11 mouse cellular contexts compared by ENCODE assay signal in the genomic region with DNA sequence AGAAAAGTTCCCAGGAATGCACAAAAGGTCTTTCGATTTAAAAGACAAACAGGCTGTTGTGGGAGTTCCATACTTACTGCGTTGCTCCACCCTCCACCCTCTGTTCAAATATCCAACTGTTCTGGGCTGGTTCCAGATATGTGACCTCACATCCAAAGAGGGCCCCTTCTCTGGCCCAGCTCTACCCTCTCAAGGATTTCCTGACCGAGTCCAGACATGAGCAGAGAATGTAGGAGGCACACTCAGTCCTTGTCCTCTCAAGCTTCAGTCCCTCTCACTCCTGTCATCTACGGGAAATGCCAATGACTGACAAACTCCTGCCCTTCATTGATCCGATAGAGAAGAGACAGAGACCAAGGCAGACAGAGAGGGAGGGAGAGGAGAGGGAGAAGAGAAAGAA. TPM values are rescaled to one million over a fixed set of nuclear protein-coding genes. Genes with fewer than 3 reads are reported as not detected.
DNase-seq lines count a peak whose midpoint lies in the region; ATAC-seq and TF ChIP-seq lines count a peak whose summit lies in the region.
"Had no signal": no experiment of that assay in that cellular context is flagged by ENCODE, and none has a peak within 500 bp of the region (broad histone marks: within the 10 kb centered on the region; RNA-seq: fewer than 3 reads in every experiment).

No protein-coding gene starts in this region.

- DNase-seq in kidney, adult 18-20 months, result peak; percentile 32
- no peak for DNase-seq in kidney, adult 8-10 months
- DNase-seq in liver, adult 2 months (ENCODE audit: extremely low read depth, low read depth, low spot score), result peak; percentile 77
- no peak for DNase-seq in layer of hippocampus, adult 8-10 months (ENCODE audit: low spot score in 2 of 2)
- no peak for DNase-seq in midbrain, embryonic 11.5 days (ENCODE audit: low spot score, missing footprints)
- no peak for DNase-seq in frontal cortex, postnatal 10 days (ENCODE audit: low spot score in 2 of 2)
- DNase-seq: cerebellum, adult 18-20 months; right cerebral cortex, postnatal 14 days had no signal

- H3K9ac ChIP-seq in heart, embryonic 16.5 days (ENCODE audit: low read length), result peak overlapping the region; percentile 68
- H3K9ac ChIP-seq in liver, adult 2 months (ENCODE audit: low read depth, low read length), result peak overlapping the region; percentile 76
- no peak overlapping the region for H3K9ac ChIP-seq in stomach, embryonic 15.5 days
- H3K9ac ChIP-seq in midbrain, embryonic 11.5 days (ENCODE audit: low read length), result no peak overlapping the region

- peak overlapping the region; percentile 41 for H3K4me3 ChIP-seq in heart, embryonic 16.5 days (ENCODE audit: low read length)
- H3K4me3 ChIP-seq in liver, adult 2 months (ENCODE audit: insufficient read depth, low read depth, low read length), result peak overlapping the region; percentile 51
- H3K4me3 ChIP-seq in stomach, embryonic 15.5 days (replicated peaks), result peak overlapping the region; percentile 24
- H3K4me3 ChIP-seq in midbrain, embryonic 11.5 days (ENCODE audit: low read depth, low read length), result no peak overlapping the region

- H3K79me2 ChIP-seq in liver, adult 2 months (ENCODE audit: control insufficient read depth, insufficient read depth, low read length), result no peaks in the 10 kb centered on the region

- no peaks in the 10 kb centered on the region for H3K27me3 ChIP-seq in heart, embryonic 16.5 days (ENCODE audit: control insufficient read depth, insufficient read depth, low read length)
- no peaks in the 10 kb centered on the region for H3K27me3 ChIP-seq in liver, adult 2 months (ENCODE audit: control insufficient read depth, insufficient read depth, low read length)
- H3K27me3 ChIP-seq in stomach, embryonic 15.5 days (replicated peaks), result no peaks in the 10 kb centered on the region
- H3K27me3 ChIP-seq in midbrain, embryonic 11.5 days (ENCODE audit: control insufficient read depth, insufficient read depth, low read length), result no peaks in the 10 kb centered on the region

- no peaks in the 10 kb centered on the region for H3K9me3 ChIP-seq in heart, embryonic 16.5 days (replicated peaks; ENCODE audit: control insufficient read depth, low read length)
- no peaks in the 10 kb centered on the region for H3K9me3 ChIP-seq in stomach, embryonic 15.5 days
- H3K9me3 ChIP-seq in midbrain, embryonic 11.5 days (ENCODE audit: control insufficient read depth, low read length), result no peaks in the 10 kb centered on the region
- H3K9me3 ChIP-seq: G1E had no signal

- H3K27ac ChIP-seq in heart, embryonic 16.5 days (ENCODE audit: low read length), result peak overlapping the region; percentile 86
- H3K27ac ChIP-seq in liver, adult 2 months (replicated peaks; ENCODE audit: insufficient read depth, low read depth, low read length), result peak overlapping the region; percentile 98
- peak overlapping the region; percentile 84 for H3K27ac ChIP-seq in stomach, embryonic 15.5 days
- no peak overlapping the region for H3K27ac ChIP-seq in midbrain, embryonic 11.5 days (ENCODE audit: low read depth, low read length)

- no peak for TF ChIP-seq POLR2A in liver, adult 2 months (IDR thresholded peaks at IDR 0.05; ENCODE audit: extremely low read depth, insufficient read depth, low read length)

- WGBS in heart, embryonic 16.5 days, result 9% methylated on average over 5 of the region's 5 CpGs
- 10% methylated on average over 5 of the region's 5 CpGs for WGBS in liver, adult 2 months
- whole genome bisulfite sequencing in stomach, embryonic 15.5 days, result 15% methylated on average over 5 of the region's 5 CpGs
- whole genome bisulfite sequencing in midbrain, embryonic 11.5 days, result 58% methylated on average over 5 of the region's 5 CpGs

- peak overlapping the region; percentile 54 for H3K4me2 ChIP-seq in heart, embryonic 16.5 days (ENCODE audit: low read depth, low read length)
- peak overlapping the region; percentile 48 for H3K4me2 ChIP-seq in stomach, embryonic 15.5 days
- H3K4me2 ChIP-seq in midbrain, embryonic 11.5 days, result no peak overlapping the region

- no peaks in the 10 kb centered on the region for H3K36me3 ChIP-seq in heart, embryonic 16.5 days (ENCODE audit: control insufficient read depth, insufficient read depth)
- no peaks in the 10 kb centered on the region for H3K36me3 ChIP-seq in liver, adult 2 months (ENCODE audit: control insufficient read depth, insufficient read depth, low read length)
- no peaks in the 10 kb centered on the region for H3K36me3 ChIP-seq in stomach, embryonic 15.5 days
- H3K36me3 ChIP-seq in midbrain, embryonic 11.5 days (ENCODE audit: control insufficient read depth, insufficient read depth, low read length), result no peaks in the 10 kb centered on the region
- H3K36me3 ChIP-seq: G1E had no signal

- H3K4me1 ChIP-seq in heart, embryonic 16.5 days (ENCODE audit: control insufficient read depth, insufficient read depth, low read length), result peaks cover 30% of the 10 kb centered on the region
- peaks cover 17% of the 10 kb centered on the region; the same call in 1 of the 2 replicates for H3K4me1 ChIP-seq in liver, adult 2 months (ENCODE audit: control insufficient read depth, insufficient read depth, low read length)
- peaks cover 27% of the 10 kb centered on the region for H3K4me1 ChIP-seq in stomach, embryonic 15.5 days
- peaks cover 8% of the 10 kb centered on the region for H3K4me1 ChIP-seq in midbrain, embryonic 11.5 days (ENCODE audit: control insufficient read depth, insufficient read depth, low read length)

- no peak for TF ChIP-seq CTCF in liver, adult 2 months (IDR thresholded peaks at IDR 0.05; ENCODE audit: low read depth, low read length)

- peak; percentile 49 for ATAC-seq in heart, embryonic 16.5 days (replicated peaks; ENCODE audit: extremely low read depth, insufficient read depth, low FRiP score)
- peak; percentile 52 for ATAC-seq in stomach, embryonic 15.5 days (ENCODE audit: insufficient read depth, low FRiP score, low read depth)
- ATAC-seq in midbrain, embryonic 11.5 days (ENCODE audit: low FRiP score), result no peak

RNA-seq across cellular contexts. Expression of a gene that starts 5.2 kb away (rescaled TPM):
- polyA plus RNA-seq in heart, embryonic 16.5 days (2015; fragmentation: Nextera tagmentation; extraction: Ambion mirVana), result 387 and 398 TPM in 2 replicates
- 74.6 and 101 TPM in 2 replicates for total RNA-seq in liver, adult 2 months (2014; rRNA removed)
- polyA plus RNA-seq in liver, adult 2 months (2012; rRNA removed), result 265 and 285 TPM in 2 replicates
- polyA plus RNA-seq in stomach, embryonic 15.5 days (2015; fragmentation: Nextera tagmentation; extraction: Ambion mirVana), result 351 and 362 TPM in 2 replicates
- total RNA-seq in layer of hippocampus, adult 8-10 months (2022), result 100 to 1,000 TPM; 564 to 596 (median 590) TPM
- polyA plus RNA-seq in midbrain, embryonic 11.5 days (2014; fragmentation: Nextera tagmentation; extraction: Ambion mirVana), result 430 and 435 TPM in 2 replicates

RNA-seq across cellular contexts. Expression of a gene that starts 6.0 kb away (rescaled TPM):
- polyA plus RNA-seq in heart, embryonic 16.5 days (2015; fragmentation: Nextera tagmentation; extraction: Ambion mirVana), result 203 and 265 TPM in 2 replicates
- total RNA-seq in liver, adult 2 months (2014; rRNA removed), result 80.7 and 101 TPM in 2 replicates
- polyA plus RNA-seq in liver, adult 2 months (2012; rRNA removed), result 2,256 and 3,281 TPM in 2 replicates
- polyA plus RNA-seq in stomach, embryonic 15.5 days (2015; fragmentation: Nextera tagmentation; extraction: Ambion mirVana), result 322 and 340 TPM in 2 replicates
- total RNA-seq in layer of hippocampus, adult 8-10 months (2022), result 100 to 1,000 TPM; 881 to 936 (median 911) TPM
- 258 and 288 TPM in 2 replicates for polyA plus RNA-seq in midbrain, embryonic 11.5 days (2014; fragmentation: Nextera tagmentation; extraction: Ambion mirVana)

RNA-seq across cellular contexts. Expression of a gene that starts 14.4 kb away (rescaled TPM):
- polyA plus RNA-seq in heart, embryonic 16.5 days (2015; fragmentation: Nextera tagmentation; extraction: Ambion mirVana), result 1.1 and 1.7 TPM in 2 replicates
- total RNA-seq in liver, adult 2 months (2014; rRNA removed), result 0.09 and 0.13 TPM in 2 replicates
- polyA plus RNA-seq in liver, adult 2 months (2012; rRNA removed), result 0.39 and 0.67 TPM in 2 replicates
- polyA plus RNA-seq in stomach, embryonic 15.5 days (2015; fragmentation: Nextera tagmentation; extraction: Ambion mirVana), result 1.5 and 2.4 TPM in 2 replicates
- total RNA-seq in layer of hippocampus, adult 8-10 months (2022), result 10 to 100 TPM in 2 of 4 experiments, 1 to 10 TPM in 2; 1.6 to 15.6 (median 8.5) TPM
- 0.88 and 2.4 TPM in 2 replicates for polyA plus RNA-seq in midbrain, embryonic 11.5 days (2014; fragmentation: Nextera tagmentation; extraction: Ambion mirVana)
- polyA plus RNA-seq: G1E had no signal

RNA-seq across cellular contexts. Expression of a gene that starts 37.9 kb away (rescaled TPM):
- polyA plus RNA-seq in heart, embryonic 16.5 days (2015; fragmentation: Nextera tagmentation; extraction: Ambion mirVana), result 0.25 and 2.1 TPM in 2 replicates
- total RNA-seq in liver, adult 2 months (2014; rRNA removed), result 0.27 and 0.83 TPM in 2 replicates
- 0.19 and 0.46 TPM in 2 replicates for polyA plus RNA-seq in liver, adult 2 months (2012; rRNA removed)
- 0.41 and 0.64 TPM in 2 replicates for polyA plus RNA-seq in stomach, embryonic 15.5 days (2015; fragmentation: Nextera tagmentation; extraction: Ambion mirVana)
- under 1 TPM in 2 of 4 experiments, not detected in 2; 0.12 to 0.38 TPM for total RNA-seq in layer of hippocampus, adult 8-10 months (2022)
- not detected in 2 replicates for polyA plus RNA-seq in midbrain, embryonic 11.5 days (2014; fragmentation: Nextera tagmentation; extraction: Ambion mirVana)
- polyA plus RNA-seq: G1E had no signal

RNA-seq across cellular contexts. Expression of a gene that starts 39.4 kb away (rescaled TPM):
- polyA plus RNA-seq in heart, embryonic 16.5 days (2015; fragmentation: Nextera tagmentation; extraction: Ambion mirVana), result 141 and 145 TPM in 2 replicates
- 35.8 and 46.6 TPM in 2 replicates for total RNA-seq in liver, adult 2 months (2014; rRNA removed)
- 165 and 170 TPM in 2 replicates for polyA plus RNA-seq in liver, adult 2 months (2012; rRNA removed)
- 128 and 153 TPM in 2 replicates for polyA plus RNA-seq in stomach, embryonic 15.5 days (2015; fragmentation: Nextera tagmentation; extraction: Ambion mirVana)
- 100 to 1,000 TPM; 129 to 152 (median 145) TPM for total RNA-seq in layer of hippocampus, adult 8-10 months (2022)
- 105 and 112 TPM in 2 replicates for polyA plus RNA-seq in midbrain, embryonic 11.5 days (2014; fragmentation: Nextera tagmentation; extraction: Ambion mirVana)

Comparison
In these comparisons a context has a peak if more than half of its experiments do, and no peak if none do; other contexts are left out.
1. DNase-seq: peak in kidney, adult 18-20 months (single experiment) and liver, adult 2 months (single experiment); none in kidney, adult 8-10 months (0 of 2), layer of hippocampus, adult 8-10 months (0 of 2), midbrain, embryonic 11.5 days (single experiment) and frontal cortex, postnatal 10 days (0 of 2).
2. H3K9ac ChIP-seq: peak in heart, embryonic 16.5 days (single experiment) and liver, adult 2 months (single experiment); none in stomach, embryonic 15.5 days (single experiment) and midbrain, embryonic 11.5 days (single experiment).